Mouse (Mus musculus): ENCODE measurements around the gene Dcpp3.
"Not testable (repeated sequence)": the region's sequence is repeated elsewhere in the genome, so short reads cannot be mapped to it uniquely, and the experiment has no call there.

- not testable (repeated sequence) for TF ChIP-seq CTCF (IDR thresholded peaks at IDR 0.05); POLR2A (IDR thresholded peaks at IDR 0.05; ENCODE audit: insufficient read depth, low read depth, low read length)
These were observed at the start of gene Dcpp3 for GRCm38 (mm10) chr17:23917158-23917557.

Data from heart, adult 2 months (tissue).